Mouse (Mus musculus) liver, embryonic 16.5 days (tissue): Measurements from ENCODE around the gene Eva1c. TPM values are rescaled to one million over a fixed set of nuclear protein-coding genes. Genes with fewer than 3 reads are reported as not detected.
A peak's percentile ranks its signal among the peaks of the same experiment; 100 is the strongest.

ENCODE experiments used
- ATAC-seq: fragments of 200-750 bp; cut with Nextera tagmentation; 2 replicates; pipeline ENCODE4 v1.8.0; 2017; ENCODE audit warnings: low read depth, mild to moderate bottlenecking, moderate number of reproducible peaks, moderate library complexity
- H3K27ac ChIP-seq: fragments of 300-500 bp; sonication (generic); 2 replicates; pipeline ENCODE4 v1.5.1; 2014; ENCODE audit warnings: mild to moderate bottlenecking, low read length
- H3K27me3 ChIP-seq: fragments of 300-500 bp; sonication (generic); 2 replicates; pipeline ENCODE4 v1.6.1; 2014; ENCODE audit warnings: low read depth, low read length, mixed read lengths; ENCODE audit not compliant: control insufficient read depth, insufficient read depth
- H3K36me3 ChIP-seq: fragments of 300-500 bp; sonication (generic); 2 replicates; pipeline ENCODE4 v1.6.1; 2014; ENCODE audit warnings: mild to moderate bottlenecking; ENCODE audit not compliant: control insufficient read depth, insufficient read depth
- H3K4me1 ChIP-seq: fragments of 300-500 bp; sonication (generic); 2 replicates; pipeline ENCODE4 v1.6.1; 2014; ENCODE audit warnings: low read depth, low read length, mixed read lengths; ENCODE audit not compliant: control insufficient read depth
- H3K4me2 ChIP-seq: fragments of 300-500 bp; sonication (generic); 2 replicates; pipeline ENCODE4 v1.6.1; 2014; ENCODE audit warnings: low read depth, low read length, mixed read lengths
- H3K4me3 ChIP-seq: fragments of 300-500 bp; sonication (generic); 2 replicates; pipeline ENCODE4 v1.5.1; 2014; ENCODE audit warnings: low read depth, mild to moderate bottlenecking, low read length
- H3K9ac ChIP-seq: fragments of 300-500 bp; sonication (generic); 2 replicates; pipeline ENCODE4 v1.6.1; 2014; ENCODE audit warnings: low read depth, low read length
- H3K9me3 ChIP-seq: fragments of 300-500 bp; sonication (generic); replicated peaks from 2 replicates; pipeline ENCODE4 v1.6.1; 2016; ENCODE audit warnings: low read length; ENCODE audit not compliant: control insufficient read depth
- WGBS: fragments of 180-500 bp; shearing (Covaris S2); extraction: QIAGEN DNeasy Blood & Tissue Kit; methylation state at CpG from one replicate; pipeline ENCODE4 v1.1.7; 2014; ENCODE audit not compliant: insufficient replicate concordance; 5-methylcytosine and 5-hydroxymethylcytosine counted together
- polyA plus RNA-seq: library from polyadenylated mRNA; unstranded; fragments of >200 nt; fragmentation: Nextera tagmentation; extraction: Ambion mirVana; gene quantifications from 2 replicates; pipeline ENCODE4 v1.2.1, GENCODE M21; 2015

Eva1c gene
- polyA plus RNA-seq, 1 experiment from 2014 or later: 0.40 TPM

DNA sequence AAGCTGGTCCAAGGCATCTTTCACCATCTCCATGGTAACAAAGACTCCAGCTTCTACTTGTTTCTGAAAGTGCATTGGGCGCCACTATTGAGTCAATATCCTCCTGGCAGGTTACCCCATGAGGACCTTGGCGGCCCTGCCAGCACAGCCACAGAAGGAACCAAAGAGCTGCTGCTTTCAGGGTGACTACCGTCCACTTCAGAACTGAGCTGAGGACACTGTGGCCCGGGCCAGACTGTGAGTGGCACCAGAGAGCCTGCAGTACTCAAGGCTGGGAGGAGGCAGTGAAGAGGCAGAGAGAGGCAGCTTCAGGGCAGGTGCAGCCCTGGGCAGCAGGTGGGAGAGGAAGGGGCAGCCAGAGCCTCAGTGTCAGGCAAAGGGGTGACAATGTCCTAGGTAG, 100.9 kb downstream of the Eva1c start:
- Histone ChIP-seq H3K9me3 (no peaks in the 10 kb centered on the region), H3K27ac (no peak overlapping the region), H3K27me3 (no peaks in the 10 kb centered on the region), H3K4me2 (no peak overlapping the region), H3K4me1 (no peaks in the 10 kb centered on the region), H3K9ac (no peak overlapping the region), H3K4me3 (no peak overlapping the region), H3K36me3 (no peaks in the 10 kb centered on the region)
- WGBS: 82% methylated on average over 4 of the region's 4 CpGs
- no peak for ATAC-seq

DNA sequence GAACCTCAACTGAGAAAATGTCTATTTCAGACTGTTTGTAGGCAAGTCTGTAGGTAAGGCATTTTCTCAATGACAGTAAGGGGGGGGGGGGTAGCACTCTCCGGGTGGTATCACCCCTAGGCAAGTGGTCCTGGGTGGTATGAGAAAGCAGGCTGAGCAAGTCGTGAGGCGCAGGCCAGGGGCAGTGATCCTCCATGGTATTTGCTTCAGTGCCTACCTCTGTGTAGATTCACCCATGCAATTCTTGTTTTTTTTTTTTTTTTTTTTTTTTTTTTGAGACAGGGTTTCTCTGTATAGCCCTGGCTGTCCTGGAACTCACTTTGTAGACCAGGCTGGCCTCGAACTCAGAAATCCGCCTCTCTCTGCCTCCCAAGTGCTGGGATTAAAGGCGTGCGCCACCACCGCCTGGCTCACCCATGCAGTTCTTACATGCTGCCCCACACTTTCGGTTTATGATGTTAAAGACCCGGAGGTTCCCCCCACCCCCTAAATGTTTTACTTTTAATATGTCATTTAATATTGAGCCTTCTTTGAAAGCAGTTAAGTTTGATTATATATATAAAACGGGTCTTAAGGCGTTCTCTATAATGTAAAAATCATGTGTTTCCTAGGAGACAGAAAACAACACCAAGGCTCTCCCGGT, 107.1 kb downstream of the Eva1c start:
- Histone ChIP-seq H3K4me1 (peaks cover 2% of the 10 kb centered on the region), H3K27me3 (no peaks in the 10 kb centered on the region), H3K4me2 (peak overlapping the region; percentile 96), H3K9me3 (no peaks in the 10 kb centered on the region), H3K4me3 (peak overlapping the region; percentile 90), H3K36me3 (peaks cover 11% of the 10 kb centered on the region), H3K9ac (peak overlapping the region; percentile 85), H3K27ac (peak overlapping the region; percentile 69)
- 19% methylated on average over 13 of the region's 13 CpGs for WGBS
- ATAC-seq: no peak

DNA sequence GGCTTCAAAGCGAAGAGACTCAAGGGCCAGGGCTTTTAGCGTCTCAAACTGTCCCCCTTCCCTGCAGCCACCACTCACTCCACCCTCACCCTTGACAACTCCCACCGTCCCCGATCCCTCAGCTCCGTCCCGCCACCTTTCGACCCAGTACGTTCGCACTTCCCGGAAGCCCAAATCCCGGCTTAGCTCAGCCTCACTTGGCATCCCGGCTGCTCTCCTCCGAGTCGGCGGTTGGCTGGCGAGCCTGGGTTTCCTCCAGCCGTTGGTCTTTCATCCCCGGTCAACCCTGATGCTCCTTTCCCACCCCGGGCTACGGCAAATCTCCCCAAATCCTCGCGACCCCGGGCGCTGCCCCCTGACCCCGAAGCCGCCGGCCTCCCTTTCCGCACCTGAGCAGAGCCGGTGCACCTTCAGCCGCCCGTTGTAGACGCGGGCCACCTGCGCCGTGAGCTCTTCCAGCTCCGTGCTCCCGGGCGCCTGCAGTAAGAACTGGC, 107.7 kb downstream of the Eva1c start:
- WGBS: under 1% methylated on average over 38 of the region's 38 CpGs
- Histone ChIP-seq H3K4me1 (peaks cover 2% of the 10 kb centered on the region), H3K9ac (peak overlapping the region; percentile 85), H3K36me3 (peaks cover 13% of the 10 kb centered on the region), H3K4me3 (peak overlapping the region; percentile 90), H3K27me3 (no peaks in the 10 kb centered on the region), H3K27ac (peak overlapping the region; percentile 69), H3K9me3 (no peaks in the 10 kb centered on the region), H3K4me2 (peak overlapping the region; percentile 96)
- peak; percentile 58 for ATAC-seq

GRCm38 (mm10) chr16:90934687-90935328, 108.3 kb downstream of the Eva1c start, which contains the start of gene Cfap298:
Cfap298 (minus strand) TSS chr16:90935114.
- WGBS: under 1% methylated on average over 56 of the region's 56 CpGs
- Histone ChIP-seq H3K4me2 (peak within 1 kb of the TSS; percentile 96), H3K27ac (peak within 1 kb of the TSS; percentile 69), H3K4me1 (peaks cover 2% of the 10 kb centered on the region), H3K4me3 (peak within 1 kb of the TSS; percentile 90), H3K36me3 (peaks cover 13% of the 10 kb centered on the region), H3K27me3 (no peaks in the 10 kb centered on the region), H3K9ac (peak within 1 kb of the TSS; percentile 85), H3K9me3 (no peaks in the 10 kb centered on the region)
- peak; percentile 95 for ATAC-seq

DNA sequence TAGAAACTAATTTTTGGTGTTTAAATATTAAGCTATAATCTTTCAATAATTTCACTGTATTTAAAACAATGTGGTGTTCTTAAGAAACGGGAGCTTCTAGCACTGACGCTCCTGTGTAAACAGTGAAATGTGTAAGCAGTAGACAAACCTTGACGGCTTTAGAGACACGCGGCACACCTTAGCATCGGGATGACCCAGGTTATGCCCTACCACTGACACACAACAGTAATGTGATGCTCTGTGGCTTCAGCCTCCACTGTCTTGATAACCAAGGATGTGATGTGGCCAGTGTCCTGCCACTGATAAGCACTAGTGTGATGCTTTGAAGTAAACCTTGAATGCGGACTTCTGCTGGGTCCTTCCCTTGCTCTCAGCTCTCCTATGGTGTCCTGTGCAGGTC, 114.7 kb downstream of the Eva1c start:
- WGBS: 91% methylated on average over 7 of the region's 7 CpGs
- ATAC-seq: no peak
- H3K36me3 ChIP-seq: peaks cover 41% of the 10 kb centered on the region

GRCm38 (mm10) chr16:90946977-90947376, 120.5 kb downstream of the Eva1c start:
- no peak for ATAC-seq
- H3K4me1 ChIP-seq: no peaks in the 10 kb centered on the region
- H3K36me3 ChIP-seq: peaks cover 41% of the 10 kb centered on the region
- no peak overlapping the region for H3K27ac ChIP-seq
- H3K27me3 ChIP-seq: no peaks in the 10 kb centered on the region
- H3K9me3 ChIP-seq: no peaks in the 10 kb centered on the region
- no peak overlapping the region for H3K9ac ChIP-seq
- no peak overlapping the region for H3K4me3 ChIP-seq
- H3K4me2 ChIP-seq: no peak overlapping the region
- WGBS: 91% methylated on average over 8 of the region's 8 CpGs

More for the DNA sequence above, 114.7 kb downstream of the Eva1c start:
- H3K27ac ChIP-seq: no peak overlapping the region
- no peaks in the 10 kb centered on the region for H3K4me1 ChIP-seq
- no peaks in the 10 kb centered on the region for H3K27me3 ChIP-seq
- no peak overlapping the region for H3K9ac ChIP-seq
- no peak overlapping the region for H3K4me3 ChIP-seq
- no peak overlapping the region for H3K4me2 ChIP-seq
- H3K9me3 ChIP-seq: no peaks in the 10 kb centered on the region

GRCm38 (mm10) chr16:90950354-90950963, 123.9 kb downstream of the Eva1c start:
- no peak overlapping the region for H3K4me2 ChIP-seq
- no peaks in the 10 kb centered on the region for H3K27me3 ChIP-seq
- no peaks in the 10 kb centered on the region for H3K4me1 ChIP-seq
- no peak for ATAC-seq
- no peak overlapping the region for H3K4me3 ChIP-seq
- H3K9me3 ChIP-seq: no peaks in the 10 kb centered on the region
- H3K27ac ChIP-seq: no peak overlapping the region
- peaks cover 34% of the 10 kb centered on the region for H3K36me3 ChIP-seq
- 46% methylated on average over 17 of the region's 17 CpGs for WGBS
- H3K9ac ChIP-seq: no peak overlapping the region

DNA sequence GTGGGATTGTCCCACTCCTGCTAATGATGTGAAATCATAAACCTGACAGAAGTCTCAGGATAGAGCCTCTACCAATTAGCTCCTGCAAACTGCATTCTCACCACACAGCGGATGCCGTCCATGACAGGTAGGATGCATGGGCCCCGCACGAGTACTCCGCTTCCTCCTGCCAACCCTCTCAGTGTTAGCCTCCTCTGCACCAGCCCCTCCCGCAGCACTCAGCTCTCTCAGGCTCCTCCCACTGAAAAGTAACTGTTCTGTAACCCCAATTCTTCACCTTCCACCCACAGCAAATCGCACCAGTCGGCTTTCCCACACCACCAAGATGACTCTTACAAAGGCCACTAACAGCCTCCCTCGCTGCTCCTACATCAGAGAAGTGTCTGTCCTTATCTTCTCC, 126.6 kb downstream of the Eva1c start:
- 88% methylated on average over 9 of the region's 9 CpGs for WGBS
- Histone ChIP-seq H3K36me3 (peaks cover 36% of the 10 kb centered on the region), H3K27me3 (no peaks in the 10 kb centered on the region), H3K27ac (no peak overlapping the region), H3K9ac (no peak overlapping the region), H3K4me3 (no peak overlapping the region), H3K4me2 (no peak overlapping the region), H3K4me1 (no peaks in the 10 kb centered on the region), H3K9me3 (no peaks in the 10 kb centered on the region)
- ATAC-seq: no peak

DNA sequence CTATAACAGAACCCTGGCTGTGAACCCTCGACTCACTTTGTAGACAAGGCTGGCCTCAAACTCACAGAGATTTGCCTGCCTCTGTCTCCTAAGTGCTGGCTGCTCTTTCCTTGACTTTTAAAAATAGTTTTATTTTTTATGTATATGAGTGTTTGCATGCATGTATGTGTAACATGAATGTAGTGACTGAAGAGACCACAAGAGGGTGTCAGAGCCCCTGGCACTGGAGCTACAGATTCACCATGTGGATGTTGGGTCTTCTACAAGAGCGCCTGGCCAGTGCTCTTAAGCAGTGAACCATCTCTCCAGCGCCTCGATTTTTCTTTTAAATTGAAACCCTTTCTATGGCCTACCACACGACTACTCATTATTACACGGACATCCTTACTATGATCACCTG, 127.3 kb downstream of the Eva1c start:
- 83% methylated on average over 6 of the region's 6 CpGs for WGBS
- H3K27me3 ChIP-seq: no peaks in the 10 kb centered on the region
- H3K4me2 ChIP-seq: no peak overlapping the region
- no peak for ATAC-seq
- H3K4me3 ChIP-seq: no peak overlapping the region
- H3K36me3 ChIP-seq: peaks cover 36% of the 10 kb centered on the region
- no peak overlapping the region for H3K27ac ChIP-seq
- no peak overlapping the region for H3K9ac ChIP-seq
- H3K4me1 ChIP-seq: no peaks in the 10 kb centered on the region
- no peaks in the 10 kb centered on the region for H3K9me3 ChIP-seq
